Mouse (Mus musculus) erythroid progenitor cell, adult 5-6 weeks (primary cell): ENCODE results near the gene Hoxd10. TPM values are rescaled to one million over a fixed set of nuclear protein-coding genes. Genes with fewer than 3 reads are reported as not detected.

Experiments
- ATAC-seq: replicated peaks from 2 replicates; pipeline ENCODE4 v1.8.0; 2016; ENCODE audit warnings: moderate number of reproducible peaks, mild to moderate bottlenecking, moderate TSS enrichment, inconsistent platforms; ENCODE audit not compliant: poor library complexity, low FRiP score, severe bottlenecking
- total RNA-seq, 2 experiments: library from RNA; stranded (forward) in 1 of 2; stranded (reverse) in 1 of 2; fragments of 150-400 nt in 1 of 2; fragments of 186-747, 209-891 nt in 1 of 2; gene quantifications; 2 replicates each; pipeline versions ENCODE4 v1.2.3 to v1.2.4; 2015 to 2017; ENCODE audit warnings: low replicate concordance in 2 of 2

The Hoxd10 gene
- total RNA-seq, 2 experiments from 2014 or later: not detected

- no peak for ATAC-seq
Measured at GRCm38 (mm10) chr2:74705467-74706089, 13.9 kb downstream of the Hoxd10 start.

DNA sequence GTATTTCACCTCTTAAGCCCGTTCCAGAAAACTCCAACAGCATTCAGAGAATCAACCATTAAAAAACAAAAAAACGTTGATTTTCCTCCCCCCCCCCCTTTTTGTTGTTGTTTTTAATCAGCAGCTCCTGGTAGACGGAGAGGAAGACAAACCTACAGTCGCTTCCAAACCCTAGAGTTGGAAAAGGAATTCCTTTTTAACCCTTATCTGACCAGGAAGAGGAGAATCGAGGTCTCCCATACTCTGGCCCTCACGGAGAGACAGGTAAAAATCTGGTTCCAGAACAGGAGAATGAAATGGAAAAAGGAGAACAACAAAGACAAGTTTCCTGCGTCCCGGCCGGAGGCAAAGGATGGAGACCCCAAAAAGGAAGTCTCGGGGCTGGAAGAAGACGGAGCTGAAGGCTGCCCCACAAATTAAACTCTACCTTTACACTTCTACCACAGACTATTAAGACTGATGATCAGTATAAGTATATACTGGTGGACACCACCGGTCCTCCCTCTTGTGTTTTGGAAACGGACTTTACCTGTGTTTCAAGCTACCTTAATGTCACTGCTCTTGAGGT, 14.8 kb downstream of the Hoxd10 start:
- ATAC-seq: no peak

GRCm38 (mm10) chr2:74707599-74707998, 15.9 kb downstream of the Hoxd10 start:
- ATAC-seq: no peak

DNA sequence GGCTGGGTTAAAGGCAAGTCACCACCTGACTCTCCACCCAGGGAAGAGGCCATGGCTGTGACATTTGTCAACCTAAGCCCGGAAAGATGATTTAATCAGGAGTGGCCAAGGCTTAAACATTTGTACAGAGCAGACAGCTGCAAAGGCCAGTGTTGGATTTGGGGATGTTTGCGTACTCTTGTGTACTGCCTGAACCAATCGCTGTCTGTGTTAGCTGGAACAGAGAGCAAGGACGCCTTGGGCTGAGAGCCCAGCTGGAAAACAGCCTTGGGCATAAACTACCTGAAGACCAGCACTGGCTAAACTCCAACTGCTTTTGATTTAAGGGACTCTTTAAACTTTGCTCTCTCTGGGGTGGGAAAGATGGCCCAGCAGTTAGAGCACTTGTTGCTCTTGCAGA, 17.0 kb downstream of the Hoxd10 start:
- no peak for ATAC-seq

DNA sequence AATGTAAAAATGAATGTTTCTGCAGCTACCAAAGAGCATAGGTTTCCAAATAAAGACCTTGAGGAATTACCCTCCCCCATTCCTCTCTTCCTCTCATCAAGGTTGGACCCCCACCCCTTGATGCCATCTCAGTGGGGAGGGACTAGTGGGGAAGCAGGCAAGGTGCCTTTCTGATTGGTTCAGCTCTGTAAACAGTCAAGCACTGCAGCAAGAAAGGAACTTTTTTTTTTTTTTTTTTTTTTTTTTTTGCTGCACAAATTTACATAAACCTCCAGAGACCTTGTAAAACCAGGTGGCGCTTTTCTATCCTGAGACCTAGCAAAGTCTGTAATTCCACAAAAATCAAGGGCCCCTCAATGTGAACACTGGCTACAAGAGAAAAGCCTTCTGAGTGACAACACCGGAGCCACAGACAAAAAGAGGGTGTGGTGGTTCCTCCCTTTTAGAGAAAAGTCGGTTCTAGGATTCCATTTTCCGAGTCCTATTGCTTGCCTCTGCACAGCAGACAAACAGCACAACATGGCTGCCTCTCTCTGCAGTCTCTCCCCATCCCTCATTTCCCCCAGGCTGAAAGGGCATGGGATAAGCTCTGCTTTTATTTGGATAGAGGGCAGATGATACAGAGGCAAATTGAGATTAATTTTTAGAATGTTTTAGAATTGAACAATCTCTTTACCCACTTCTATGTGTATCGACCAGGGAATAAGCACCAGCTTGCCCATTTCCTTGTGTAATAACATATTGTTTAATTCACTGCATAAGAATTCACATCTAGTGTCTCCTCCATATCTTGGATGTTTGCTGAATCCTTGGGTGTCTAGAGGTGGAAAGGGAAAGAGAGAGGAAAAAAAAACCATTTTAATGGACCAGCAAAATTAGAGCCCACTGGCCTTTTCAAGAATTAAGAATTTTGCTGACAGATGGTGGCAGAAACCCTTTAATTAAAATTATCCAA, 18.0 kb downstream of the Hoxd10 start:
- no peak for ATAC-seq

DNA sequence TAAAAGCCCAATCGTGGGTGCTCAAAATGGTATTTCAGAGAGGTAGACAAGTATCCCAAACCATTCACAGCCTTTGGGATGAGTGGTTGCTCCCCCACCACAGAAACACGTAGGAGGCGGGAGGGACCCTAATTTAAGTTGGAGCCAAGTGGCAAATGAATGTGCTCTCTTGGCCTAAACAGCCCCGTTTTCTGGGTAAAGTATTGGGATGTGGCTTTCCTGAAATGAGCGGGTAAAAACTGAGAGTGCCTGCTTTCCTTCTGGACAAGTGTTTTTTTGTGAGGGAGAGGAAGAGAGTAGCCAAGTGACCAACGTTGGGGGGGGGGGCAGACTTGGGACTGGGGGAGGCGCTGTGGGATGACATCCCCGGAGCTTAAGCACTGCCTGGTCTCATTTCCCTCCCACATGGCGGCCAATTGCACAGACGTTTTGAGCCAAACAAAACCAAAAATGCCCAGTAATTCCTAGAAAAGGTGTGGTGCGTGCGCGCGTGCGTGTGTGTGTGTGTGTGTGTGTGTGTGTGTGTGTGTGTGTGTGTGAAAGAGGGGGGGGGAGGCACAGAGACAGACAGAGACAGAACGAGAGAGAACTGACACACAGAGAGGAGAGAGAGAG, 19.3 kb downstream of the Hoxd10 start:
- ATAC-seq: no peak

DNA sequence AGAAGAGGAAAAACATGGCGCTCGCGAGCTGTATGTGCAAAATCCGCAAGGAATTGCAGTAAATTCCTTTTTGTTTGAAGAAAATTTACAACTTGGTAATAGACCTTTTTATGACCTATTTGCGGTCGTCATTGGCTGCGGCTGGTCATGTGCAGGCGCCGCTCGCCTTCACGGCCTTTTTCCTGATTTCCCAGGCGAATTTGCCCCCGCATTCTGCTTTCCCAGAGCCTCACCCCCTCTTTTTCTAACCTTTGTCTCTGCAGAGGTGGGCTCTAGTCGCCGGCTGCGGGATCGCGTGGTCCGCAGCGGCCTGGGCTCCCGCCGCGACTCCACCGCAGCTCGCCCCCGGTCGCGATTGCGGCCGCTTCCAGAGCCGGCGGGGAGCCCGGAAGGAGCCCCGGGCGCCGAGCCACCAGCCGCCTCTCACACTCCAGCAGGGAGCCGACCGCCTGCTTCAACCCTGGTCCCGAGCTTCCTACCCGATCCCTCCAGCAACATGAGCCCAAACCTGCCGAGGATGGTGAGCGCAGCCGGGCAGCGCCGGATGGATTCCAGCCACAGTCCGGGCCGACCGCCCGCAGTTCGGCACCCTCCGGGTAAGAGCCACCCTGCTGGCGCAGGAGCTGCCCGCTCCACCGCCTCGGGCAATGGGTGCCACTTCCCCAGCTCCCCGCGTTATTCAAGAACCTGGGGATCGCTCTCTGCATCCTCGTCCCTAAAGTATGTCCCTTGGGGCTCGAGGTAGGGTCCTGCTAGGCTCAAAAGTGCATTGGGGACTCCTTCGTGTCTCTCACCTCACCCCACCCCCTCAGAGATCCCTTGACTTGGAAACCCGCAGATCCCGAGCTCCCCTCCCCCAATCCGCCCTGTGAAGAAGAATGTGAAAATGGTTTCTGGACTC, 20.2 kb downstream of the Hoxd10 start, which contains the start of the genes Hoxd3 and Hoxd4:
Gene Hoxd3 (plus strand): TSS at position 207 of the 901 bp plus-strand sequence.
Gene Hoxd4 (plus strand): TSS at position 209 of the 901 bp plus-strand sequence.
- no peak for ATAC-seq

- ATAC-seq: no peak
Measured at GRCm38 (mm10) chr2:74713239-74714150, 21.8 kb downstream of the Hoxd10 start.

GRCm38 (mm10) chr2:74714156-74714789, 22.5 kb downstream of the Hoxd10 start:
- no peak for ATAC-seq

DNA sequence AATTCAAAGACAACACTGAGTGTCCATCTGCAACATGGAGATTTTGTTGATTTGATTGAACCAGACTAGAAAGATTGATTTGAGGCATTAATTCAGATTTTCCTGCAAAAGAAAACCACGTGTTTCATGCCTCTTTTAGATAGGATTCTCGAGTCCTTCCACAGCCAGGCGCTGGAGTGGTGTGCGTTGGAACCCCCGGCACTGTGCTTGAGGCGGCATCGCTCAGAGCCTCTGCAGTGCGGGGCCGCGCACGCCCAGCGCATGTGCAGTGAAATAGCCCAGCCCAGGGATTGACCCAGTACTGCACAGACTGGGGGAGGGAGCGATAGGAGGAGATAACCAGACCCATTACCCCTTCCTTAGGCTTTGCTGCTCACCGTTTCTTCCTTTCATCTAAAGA, 23.2 kb downstream of the Hoxd10 start:
- ATAC-seq: no peak

DNA sequence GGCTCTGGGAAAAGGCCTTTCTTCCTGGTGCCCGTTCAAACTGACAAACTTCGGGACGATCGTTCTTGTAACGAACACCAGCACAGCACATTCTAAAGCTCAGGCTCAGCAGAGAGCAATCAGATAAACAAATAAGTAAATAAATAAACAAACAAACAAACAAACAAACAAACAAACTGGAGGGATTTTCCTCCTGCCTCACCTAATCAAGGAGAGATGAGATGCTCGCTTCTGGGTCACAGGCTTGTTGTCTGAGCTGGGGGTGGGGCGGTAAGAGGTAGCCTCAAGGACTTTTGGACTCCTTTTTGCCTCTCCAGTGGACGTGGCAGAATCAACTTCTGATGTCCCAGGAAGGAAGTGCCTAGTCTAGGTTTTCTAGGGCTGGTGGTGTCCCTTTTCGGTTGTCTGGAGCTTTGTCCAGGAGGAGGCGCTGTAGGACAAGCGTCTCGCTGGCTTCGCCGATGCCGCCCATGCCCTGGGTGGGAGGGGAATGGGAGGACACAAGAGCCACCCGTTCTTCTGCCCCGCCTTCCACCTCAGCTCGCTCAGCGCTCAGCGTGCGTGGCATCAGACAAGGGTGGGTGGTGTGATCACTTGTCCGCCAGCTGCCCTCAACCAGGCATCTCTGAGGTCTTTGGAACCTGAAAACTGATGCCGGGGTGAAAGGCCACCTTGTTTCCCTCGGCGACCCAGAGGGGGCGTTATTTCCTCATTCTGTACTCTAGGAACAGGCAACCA, 23.9 kb downstream of the Hoxd10 start:
- ATAC-seq: no peak

- ATAC-seq: no peak
Measured at GRCm38 (mm10) chr2:74720384-74720783, 28.7 kb downstream of the Hoxd10 start.

- ATAC-seq: no peak
Measured at GRCm38 (mm10) chr2:74720955-74721491, 29.3 kb downstream of the Hoxd10 start.

GRCm38 (mm10) chr2:74721882-74722281, 30.2 kb downstream of the Hoxd10 start:
- ATAC-seq: no peak

GRCm38 (mm10) chr2:74722949-74723348, 31.2 kb downstream of the Hoxd10 start:
- no peak for ATAC-seq

DNA sequence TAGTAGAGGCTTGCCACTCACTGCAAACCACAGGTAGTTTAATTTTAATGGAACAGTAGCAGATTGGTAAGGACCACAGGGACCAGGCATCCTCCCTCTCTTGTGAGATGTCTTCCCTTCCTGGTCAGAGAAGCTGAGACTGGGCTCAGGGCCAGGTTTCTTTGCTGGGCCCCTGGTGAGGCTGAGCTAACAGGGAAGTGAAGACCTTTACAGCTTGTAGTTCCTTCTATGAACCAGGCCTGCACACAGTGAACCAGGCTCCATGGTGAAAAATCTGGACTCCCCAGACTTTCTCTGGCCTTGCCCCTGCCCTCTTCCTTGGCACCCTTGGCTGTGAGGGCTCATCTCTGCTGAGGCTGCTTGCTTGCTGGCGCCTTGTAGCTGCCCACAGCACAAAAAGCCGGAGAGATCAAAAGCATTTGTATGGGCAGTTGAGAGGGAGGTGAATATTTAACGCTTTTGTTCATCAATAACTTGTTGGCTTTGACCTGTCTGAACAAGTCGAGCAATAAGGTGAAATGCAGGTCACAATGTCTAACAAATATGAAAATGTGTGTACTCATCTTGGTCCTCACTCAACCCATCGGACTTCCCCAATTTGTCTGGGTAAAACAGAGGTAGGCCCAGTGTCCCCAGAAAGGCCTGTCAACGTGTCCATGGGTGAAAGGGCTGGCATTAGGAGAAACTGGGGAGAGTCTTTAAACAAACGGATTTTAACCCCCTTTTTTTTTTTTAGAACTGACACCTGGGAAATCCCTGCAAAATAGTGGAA, 32.7 kb downstream of the Hoxd10 start:
- no peak for ATAC-seq
